22 mouse cellular contexts compared by ENCODE assay signal in genomic region chr1:76258217-76258616, GRCm38 (mm10).
DNase-seq lines count a peak whose midpoint lies in the region; ATAC-seq and TF ChIP-seq lines count a peak whose summit lies in the region.
"Had no signal": no experiment of that assay in that cellular context is flagged by ENCODE, and none has a peak within 500 bp of the region (broad histone marks: within the 10 kb centered on the region; RNA-seq: fewer than 3 reads in every experiment).

No protein-coding gene starts in this region.

- no peak for ATAC-seq in forebrain, postnatal 0 days
- no peak for ATAC-seq in forebrain, embryonic 16.5 days
- peak; percentile 56; the same call in 1 of the 2 replicates for ATAC-seq in kidney, embryonic 15.5 days (replicated peaks; ENCODE audit: low FRiP score)
- ATAC-seq: intestine, embryonic 16.5 days had no signal

- no peak overlapping the region for H3K4me2 ChIP-seq in forebrain, postnatal 0 days (ENCODE audit: low read depth)
- H3K4me2 ChIP-seq in forebrain, embryonic 16.5 days (ENCODE audit: low read length), result no peak overlapping the region
- H3K4me2 ChIP-seq in kidney, embryonic 15.5 days, result no peak overlapping the region
- H3K4me2 ChIP-seq: embryonic facial prominence, embryonic 15.5 days; heart, embryonic 13.5 days; hindbrain, embryonic 15.5 days had no signal

- TF ChIP-seq POLR2A in brain, embryonic 14.5 days (IDR thresholded peaks at IDR 0.05; ENCODE audit: borderline replicate concordance, extremely low read depth, insufficient read depth, insufficient read length, poor library complexity, severe bottlenecking), result no peak

- H3K27me3 ChIP-seq in forebrain, postnatal 0 days (ENCODE audit: insufficient read depth, low read length), result no peaks in the 10 kb centered on the region
- H3K27me3 ChIP-seq in forebrain, embryonic 16.5 days (replicated peaks; ENCODE audit: control insufficient read depth, insufficient read depth, low read length), result no peaks in the 10 kb centered on the region
- no peaks in the 10 kb centered on the region for H3K27me3 ChIP-seq in kidney, embryonic 15.5 days
- H3K27me3 ChIP-seq: embryonic facial prominence, embryonic 15.5 days; heart, embryonic 13.5 days; hindbrain, embryonic 15.5 days had no signal

- H3K4me1 ChIP-seq in forebrain, postnatal 0 days (ENCODE audit: insufficient read depth), result no peaks in the 10 kb centered on the region
- no peaks in the 10 kb centered on the region; the same call in 1 of the 2 replicates for H3K4me1 ChIP-seq in forebrain, embryonic 16.5 days (replicated peaks; ENCODE audit: control insufficient read depth, insufficient read depth, low read length)
- peaks cover 7% of the 10 kb centered on the region for H3K4me1 ChIP-seq in kidney, embryonic 15.5 days
- H3K4me1 ChIP-seq: embryonic facial prominence, embryonic 15.5 days; forebrain, embryonic 10.5 days; heart, embryonic 13.5 days; hindbrain, embryonic 15.5 days had no signal

- no peak for TF ChIP-seq CTCF in forebrain, postnatal 0 days (IDR thresholded peaks at IDR 0.05; ENCODE audit: low read depth)
- no peak for TF ChIP-seq CTCF in brain, embryonic 14.5 days (IDR thresholded peaks at IDR 0.05; ENCODE audit: borderline replicate concordance, extremely low read depth, insufficient read depth, insufficient read length)

- no peaks in the 10 kb centered on the region for H3K36me3 ChIP-seq in forebrain, postnatal 0 days (ENCODE audit: insufficient read depth)
- no peaks in the 10 kb centered on the region for H3K36me3 ChIP-seq in forebrain, embryonic 16.5 days (ENCODE audit: control insufficient read depth, insufficient read depth)
- no peaks in the 10 kb centered on the region for H3K36me3 ChIP-seq in kidney, embryonic 15.5 days
- H3K36me3 ChIP-seq: embryonic facial prominence, embryonic 15.5 days; forebrain, embryonic 10.5 days; G1E; heart, embryonic 13.5 days; hindbrain, embryonic 15.5 days had no signal

- no peak overlapping the region for H3K9ac ChIP-seq in forebrain, postnatal 0 days
- H3K9ac ChIP-seq in forebrain, embryonic 16.5 days (replicated peaks; ENCODE audit: low read depth, low read length), result no peak overlapping the region
- H3K9ac ChIP-seq in kidney, embryonic 15.5 days, result no peak overlapping the region
- H3K9ac ChIP-seq: embryonic facial prominence, embryonic 15.5 days; heart, embryonic 13.5 days; hindbrain, embryonic 15.5 days had no signal

- H3K9me3 ChIP-seq in forebrain, postnatal 0 days (ENCODE audit: low read length), result no peaks in the 10 kb centered on the region
- no peaks in the 10 kb centered on the region for H3K9me3 ChIP-seq in forebrain, embryonic 16.5 days (ENCODE audit: control insufficient read depth, low read length)
- H3K9me3 ChIP-seq in kidney, embryonic 15.5 days (replicated peaks), result no peaks in the 10 kb centered on the region
- H3K9me3 ChIP-seq: embryonic facial prominence, embryonic 15.5 days; forebrain, embryonic 10.5 days; heart, embryonic 13.5 days; hindbrain, embryonic 15.5 days had no signal

- H3K4me3 ChIP-seq in forebrain, postnatal 0 days (ENCODE audit: low read depth, low read length), result no peak overlapping the region
- H3K4me3 ChIP-seq in forebrain, embryonic 16.5 days (replicated peaks; ENCODE audit: low read length), result no peak overlapping the region
- H3K4me3 ChIP-seq in kidney, embryonic 15.5 days (replicated peaks), result no peak overlapping the region
- H3K4me3 ChIP-seq: embryonic facial prominence, embryonic 15.5 days; erythroblast, embryonic 14.5 days; forebrain, embryonic 10.5 days; heart, embryonic 13.5 days; hindbrain, embryonic 15.5 days had no signal

- DNase-seq in forebrain, postnatal 0 days, result peak; percentile 7
- DNase-seq in kidney, postnatal 25 days, result no peak
- peak; percentile 29 for DNase-seq in brain, embryonic 14.5 days (ENCODE audit: low read depth)
- peak; percentile 53 for DNase-seq in embryo, embryonic 11 days
- DNase-seq in adipocyte (ENCODE audit: low spot score), result no peak
- DNase-seq: adrenal gland, postnatal 10 days; cerebellum, adult 11-12 months; cerebellum, adult 9-10 months; cerebellum, postnatal 25 days; gastrocnemius, postnatal 36 days; heart, adult 11 months; heart, postnatal 36 days; kidney, adult 8-10 months had no signal

- 53% methylated on average over 4 of the region's 4 CpGs for WGBS in forebrain, postnatal 0 days
- WGBS in forebrain, embryonic 16.5 days, result 46% methylated on average over 4 of the region's 4 CpGs
- WGBS in kidney, embryonic 15.5 days, result 14% methylated on average over 4 of the region's 4 CpGs

- H3K27ac ChIP-seq in forebrain, postnatal 0 days (ENCODE audit: low read depth, low read length), result no peak overlapping the region
- no peak overlapping the region for H3K27ac ChIP-seq in forebrain, embryonic 16.5 days (ENCODE audit: low read length)
- H3K27ac ChIP-seq in kidney, embryonic 15.5 days, result 0 out of 2 replicates have a peak overlapping the region, but pooled peaks have one; percentile 27
- H3K27ac ChIP-seq: embryonic facial prominence, embryonic 15.5 days; forebrain, embryonic 10.5 days; heart, embryonic 13.5 days; hindbrain, embryonic 15.5 days had no signal

Comparison
In these comparisons a context has a peak if more than half of its experiments do, and no peak if none do; other contexts are left out.
1. DNase-seq: peak in forebrain, postnatal 0 days (single experiment), brain, embryonic 14.5 days (single experiment) and embryo, embryonic 11 days (single experiment); none in kidney, postnatal 25 days (0 of 2) and adipocyte (single experiment).